Mouse (Mus musculus) myocyte (in vitro differentiated cells): ENCODE measurements around the gene Plxnc1.

Experiments
- CEBPB ChIP-seq: IDR thresholded peaks from 2 replicates; pipeline ENCODE4 v1.6.1; 2011; ENCODE audit warnings: mild to moderate bottlenecking, moderate library complexity; ENCODE audit not compliant: poor library complexity, insufficient read depth, severe bottlenecking
- E2F4 ChIP-seq: IDR thresholded peaks from one replicate; pipeline ENCODE4 v1.6.1; 2011; ENCODE audit warnings: mild to moderate bottlenecking, control low read depth, moderate library complexity; ENCODE audit not compliant: insufficient read depth
- MAX ChIP-seq: IDR thresholded peaks from one replicate; pipeline ENCODE4 v1.6.1; 2011; ENCODE audit warnings: low read depth, mild to moderate bottlenecking, control low read depth
- MYOD1 ChIP-seq, 3 experiments: IDR thresholded peaks; one replicate each; pipeline ENCODE4 v1.6.1; 2011; ENCODE audit warnings: control low read depth in 2 of 3, low read depth in 2 of 3, mild to moderate bottlenecking in 2 of 3, moderate library complexity in 1 of 3; ENCODE audit not compliant: insufficient read length in 2 of 3, control insufficient read depth in 1 of 3
- MYOG ChIP-seq, 3 experiments: IDR thresholded peaks; one replicate each; pipeline ENCODE4 v1.6.1; 2011; ENCODE audit warnings: control low read depth in 2 of 3, low read depth in 2 of 3, mild to moderate bottlenecking in 2 of 3; ENCODE audit not compliant: insufficient read length in 2 of 3, control insufficient read depth in 1 of 3, insufficient read depth in 1 of 3
- POLR2A ChIP-seq: IDR thresholded peaks from one replicate; pipeline ENCODE4 v1.6.1; 2011; ENCODE audit warnings: low read depth, mild to moderate bottlenecking, control low read depth, moderate library complexity; ENCODE audit not compliant: insufficient read length
- POLR2AphosphoS2 ChIP-seq: IDR thresholded peaks from one replicate; pipeline ENCODE4 v1.6.1; 2011; ENCODE audit warnings: low read depth, control low read depth; ENCODE audit not compliant: insufficient read length
- REST ChIP-seq: IDR thresholded peaks from one replicate; pipeline ENCODE4 v1.6.1; 2011; ENCODE audit warnings: mild to moderate bottlenecking, control low read depth, moderate library complexity; ENCODE audit not compliant: insufficient read depth, insufficient read length
- TCF12 ChIP-seq: IDR thresholded peaks from one replicate; pipeline ENCODE4 v1.6.1; 2011; ENCODE audit warnings: mild to moderate bottlenecking, control low read depth; ENCODE audit not compliant: poor library complexity, insufficient read depth, severe bottlenecking
- TCF3 ChIP-seq: IDR thresholded peaks from one replicate; pipeline ENCODE4 v1.6.1; 2011; ENCODE audit warnings: low read depth, control low read depth; ENCODE audit not compliant: insufficient read length
- USF1 ChIP-seq: IDR thresholded peaks from one replicate; pipeline ENCODE4 v1.6.1; 2011; ENCODE audit warnings: low read depth, mild to moderate bottlenecking, control low read depth, moderate library complexity

GRCm38 (mm10) chr10:94866995-94867856, 77.4 kb downstream of the Plxnc1 start:
- TF ChIP-seq POLR2A (no peak), MAX (no peak), MYOD1 (IDR thresholded peaks at IDR 0.05; ENCODE audit: control insufficient read depth in 1 of 3, insufficient read length in 2 of 3, low read depth in 2 of 3) (no peak), TCF12 (no peak), USF1 (no peak), CEBPB (no peak), REST (no peak), E2F4 (no peak), TCF3 (no peak), POLR2AphosphoS2 (no peak), MYOG (IDR thresholded peaks at IDR 0.05; ENCODE audit: control insufficient read depth in 1 of 3, insufficient read depth in 1 of 3, insufficient read length in 2 of 3, low read depth in 2 of 3) (no peak)
